Mouse (Mus musculus): ENCODE data around the gene Lysmd2. TPM values are rescaled to one million over a fixed set of nuclear protein-coding genes. Genes with fewer than 3 reads are reported as not detected.

Gene Lysmd2
- polyA plus RNA-seq, 1 experiment from 2014 or later: 18.7 TPM

DNA sequence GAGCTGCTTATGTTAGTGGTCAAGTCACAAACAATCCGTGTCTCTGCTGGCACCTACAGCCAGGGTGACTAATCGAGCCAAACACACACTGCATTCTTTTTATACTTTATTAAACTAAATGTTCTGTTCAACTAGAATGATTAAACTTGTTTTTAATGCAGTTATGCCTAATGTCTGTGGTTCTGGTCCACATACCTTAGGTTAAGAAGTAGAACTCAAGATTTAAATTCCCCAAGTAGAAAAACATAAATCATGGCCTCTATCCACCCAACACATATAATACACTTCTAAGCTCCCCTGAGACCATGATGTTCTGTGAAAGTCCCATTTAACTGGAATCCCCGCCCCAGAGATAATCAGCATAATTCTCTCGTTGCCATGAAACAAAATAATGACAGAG lies 54.1 kb downstream of the Lysmd2 start:
- H3K4me1 ChIP-seq (ENCODE audit: control insufficient read depth, insufficient read depth, low read length): peaks cover 2% of the 10 kb centered on the region; the same call in 1 of the 2 replicates
- no peak for ATAC-seq (replicated peaks; ENCODE audit: extremely low read depth, insufficient read depth, low FRiP score)
- no peak overlapping the region for H3K27ac ChIP-seq (ENCODE audit: low read length)
- H3K4me2 ChIP-seq (ENCODE audit: low read depth, low read length): no peak overlapping the region
- H3K9ac ChIP-seq (ENCODE audit: low read length): no peak overlapping the region
- WGBS: 67% methylated on average over 4 of the region's 4 CpGs
- no peaks in the 10 kb centered on the region for H3K36me3 ChIP-seq (ENCODE audit: control insufficient read depth, insufficient read depth)
- H3K27me3 ChIP-seq (ENCODE audit: control insufficient read depth, insufficient read depth, low read length): peaks cover 6% of the 10 kb centered on the region
- H3K9me3 ChIP-seq (replicated peaks; ENCODE audit: control insufficient read depth, low read length): no peaks in the 10 kb centered on the region
- no peak overlapping the region for H3K4me3 ChIP-seq (ENCODE audit: low read length)

DNA sequence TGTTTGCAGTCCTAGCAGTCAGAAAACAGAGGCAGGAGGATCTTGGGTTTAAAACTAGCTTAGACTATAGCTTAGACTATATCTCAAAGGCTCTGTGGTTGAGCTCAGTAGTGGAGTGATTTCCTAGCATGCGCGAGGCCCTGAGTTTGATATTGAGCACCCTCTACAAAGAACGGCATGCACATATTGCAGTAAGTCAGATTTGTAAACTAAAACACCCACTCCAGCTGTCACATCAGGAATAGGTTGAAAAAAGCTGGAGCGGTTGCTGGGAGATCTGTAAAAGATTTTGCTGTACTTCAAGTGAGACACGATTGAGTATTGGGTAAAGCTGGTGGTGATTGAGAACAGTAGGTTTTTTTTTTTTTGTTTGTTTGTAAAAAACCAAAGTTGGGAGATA lies 55.1 kb downstream of the Lysmd2 start:
- H3K4me3 ChIP-seq (ENCODE audit: low read length): no peak overlapping the region
- H3K4me1 ChIP-seq (ENCODE audit: control insufficient read depth, insufficient read depth, low read length): peaks cover 2% of the 10 kb centered on the region; the same call in 1 of the 2 replicates
- no peak overlapping the region for H3K4me2 ChIP-seq (ENCODE audit: low read depth, low read length)
- 84% methylated on average over 5 of the region's 5 CpGs for WGBS
- H3K9me3 ChIP-seq (replicated peaks; ENCODE audit: control insufficient read depth, low read length): no peaks in the 10 kb centered on the region
- H3K9ac ChIP-seq (ENCODE audit: low read length): no peak overlapping the region
- no peaks in the 10 kb centered on the region for H3K36me3 ChIP-seq (ENCODE audit: control insufficient read depth, insufficient read depth)
- H3K27me3 ChIP-seq (ENCODE audit: control insufficient read depth, insufficient read depth, low read length): peaks cover 6% of the 10 kb centered on the region
- no peak overlapping the region for H3K27ac ChIP-seq (ENCODE audit: low read length)
- no peak for ATAC-seq (replicated peaks; ENCODE audit: extremely low read depth, insufficient read depth, low FRiP score)

DNA sequence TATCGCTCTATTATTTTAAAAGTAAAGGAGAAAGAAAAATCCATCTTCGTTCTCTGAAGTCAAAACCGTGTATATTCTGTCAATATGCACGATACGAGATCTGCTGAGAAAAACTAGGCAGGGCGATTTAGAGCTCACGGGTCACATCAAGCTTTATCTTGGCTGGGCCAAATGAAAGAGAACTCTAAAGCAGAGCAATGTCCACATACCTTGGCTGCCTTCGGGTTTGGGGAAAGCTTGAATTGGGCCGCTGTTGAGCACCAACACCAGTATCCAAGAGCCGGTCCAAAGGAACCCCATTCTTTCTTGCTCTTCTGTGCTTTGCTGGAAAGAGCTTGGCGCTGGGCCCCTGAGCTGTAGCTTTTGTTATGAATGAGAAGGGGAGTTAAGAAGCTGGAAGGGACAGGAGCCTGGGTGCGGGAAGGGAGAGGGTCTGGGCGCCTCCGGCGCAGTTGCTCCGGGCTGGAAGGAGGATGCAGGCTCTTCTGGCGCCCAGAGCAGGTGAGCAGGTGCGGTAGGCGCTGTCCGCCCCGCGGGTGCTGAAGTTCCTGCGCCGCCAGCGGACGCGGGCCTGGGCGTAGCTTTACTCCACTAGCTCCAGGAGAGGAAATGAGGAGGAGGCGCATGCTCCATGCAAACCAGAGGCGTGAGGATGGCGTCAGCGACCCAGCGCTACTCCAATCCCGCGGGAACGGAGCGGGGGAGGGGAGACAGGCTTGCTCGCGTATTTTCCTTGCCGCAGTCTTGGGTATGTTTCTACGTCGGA lies 58.1 kb downstream of the Lysmd2 start, which contains the start of gene Scg3:
Gene Scg3, minus strand, starts transcription at position 631 of the 766 bp plus-strand sequence.
- Histone ChIP-seq H3K9ac (ENCODE audit: low read length) (no peak within 1 kb of the TSS), H3K4me3 (ENCODE audit: low read length) (peak within 1 kb of the TSS; percentile 29; the same call in 1 of the 2 replicates)
- ATAC-seq (replicated peaks; ENCODE audit: extremely low read depth, insufficient read depth, low FRiP score): peak; percentile 67

DNA sequence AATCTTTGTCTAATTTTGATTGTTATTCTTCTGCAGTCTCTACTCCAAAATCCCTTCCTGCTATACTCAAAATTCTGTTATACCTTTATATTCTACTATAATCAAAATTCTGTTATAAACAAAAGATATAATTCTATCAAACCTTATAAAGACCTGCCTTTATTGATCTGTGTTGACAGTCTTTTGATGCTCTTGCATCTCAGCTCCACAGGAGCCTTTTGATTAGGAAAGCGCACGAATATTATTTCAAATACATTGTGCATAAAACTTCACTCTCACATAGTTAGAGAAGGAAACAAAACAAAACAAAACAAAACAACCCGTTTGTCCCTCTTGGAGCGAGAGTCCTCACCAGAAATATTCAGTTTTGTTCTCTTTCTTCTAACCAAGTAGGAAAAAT lies 58.8 kb downstream of the Lysmd2 start:
- no peak overlapping the region for H3K27ac ChIP-seq (ENCODE audit: low read length)
- H3K9me3 ChIP-seq (replicated peaks; ENCODE audit: control insufficient read depth, low read length): peaks cover 2% of the 10 kb centered on the region
- H3K9ac ChIP-seq (ENCODE audit: low read length): no peak overlapping the region
- H3K4me2 ChIP-seq (ENCODE audit: low read depth, low read length): peak overlapping the region; percentile 49; the same call in 1 of the 2 replicates
- ATAC-seq (replicated peaks; ENCODE audit: extremely low read depth, insufficient read depth, low FRiP score): no peak
- no peaks in the 10 kb centered on the region for H3K36me3 ChIP-seq (ENCODE audit: control insufficient read depth, insufficient read depth)
- no peaks in the 10 kb centered on the region; the same call in 1 of the 2 replicates for H3K4me1 ChIP-seq (ENCODE audit: control insufficient read depth, insufficient read depth, low read length)
- peaks cover 6% of the 10 kb centered on the region for H3K27me3 ChIP-seq (ENCODE audit: control insufficient read depth, insufficient read depth, low read length)
- H3K4me3 ChIP-seq (ENCODE audit: low read length): no peak overlapping the region; the same call in 1 of the 2 replicates
- 66% methylated on average over 4 of the region's 4 CpGs for WGBS

More for the DNA sequence above, 58.1 kb downstream of the Lysmd2 start, which contains the start of gene Scg3:
- Histone ChIP-seq H3K4me1 (ENCODE audit: control insufficient read depth, insufficient read depth, low read length) (no peaks in the 10 kb centered on the region; the same call in 1 of the 2 replicates), H3K9me3 (replicated peaks; ENCODE audit: control insufficient read depth, low read length) (no peaks in the 10 kb centered on the region), H3K4me2 (ENCODE audit: low read depth, low read length) (peak within 1 kb of the TSS; percentile 49; the same call in 1 of the 2 replicates), H3K27ac (ENCODE audit: low read length) (no peak within 1 kb of the TSS), H3K27me3 (ENCODE audit: control insufficient read depth, insufficient read depth, low read length) (peaks cover 6% of the 10 kb centered on the region), H3K36me3 (ENCODE audit: control insufficient read depth, insufficient read depth) (no peaks in the 10 kb centered on the region)
- 9% methylated on average over 42 of the region's 42 CpGs for WGBS

DNA sequence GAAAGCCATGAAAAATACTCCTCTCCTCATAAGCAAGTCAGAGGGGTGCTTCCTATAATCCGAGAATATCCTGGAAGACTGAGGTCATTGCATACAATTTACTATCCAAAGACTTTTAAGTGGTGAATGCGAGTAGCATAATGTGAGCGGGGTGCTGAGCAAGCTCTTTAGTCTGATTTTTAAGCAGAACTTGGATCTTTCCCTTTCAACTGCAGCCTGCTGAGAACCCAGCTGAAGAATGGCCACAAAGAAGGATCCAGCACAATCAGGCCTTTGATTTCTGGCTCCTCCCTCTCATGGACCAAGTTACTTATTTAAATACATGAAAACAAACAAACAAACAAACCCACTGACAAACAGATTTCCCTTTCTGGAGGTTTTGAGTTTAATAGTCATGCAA lies 59.2 kb downstream of the Lysmd2 start:
- Histone ChIP-seq H3K4me1 (ENCODE audit: control insufficient read depth, insufficient read depth, low read length) (no peaks in the 10 kb centered on the region; the same call in 1 of the 2 replicates), H3K9me3 (replicated peaks; ENCODE audit: control insufficient read depth, low read length) (peaks cover 6% of the 10 kb centered on the region), H3K9ac (ENCODE audit: low read length) (no peak overlapping the region), H3K4me2 (ENCODE audit: low read depth, low read length) (no peak overlapping the region), H3K4me3 (ENCODE audit: low read length) (no peak overlapping the region), H3K27ac (ENCODE audit: low read length) (no peak overlapping the region), H3K36me3 (ENCODE audit: control insufficient read depth, insufficient read depth) (no peaks in the 10 kb centered on the region), H3K27me3 (ENCODE audit: control insufficient read depth, insufficient read depth, low read length) (peaks cover 6% of the 10 kb centered on the region)
- WGBS: 70% methylated on average over 3 of the region's 3 CpGs
- ATAC-seq (replicated peaks; ENCODE audit: extremely low read depth, insufficient read depth, low FRiP score): no peak

Other genes with a start within 250 kb of the Lysmd2 start
- 35.8 and 41.6 TPM in 2 replicates for gene Mapk6, start 215.7 kb upstream of the Lysmd2 start, polyA plus RNA-seq (2015; fragmentation: Nextera tagmentation; extraction: Ambion mirVana)
- 28.1 and 32.0 TPM in 2 replicates for gene Leo1, start 184.2 kb upstream of the Lysmd2 start, polyA plus RNA-seq (2015; fragmentation: Nextera tagmentation; extraction: Ambion mirVana)
- 90.3 and 91.7 TPM in 2 replicates for gene Tmod3, start 66.1 kb upstream of the Lysmd2 start, polyA plus RNA-seq (2015; fragmentation: Nextera tagmentation; extraction: Ambion mirVana)
- 5.8 TPM in 2 replicates for gene Tmod2, start 14.4 kb upstream of the Lysmd2 start, polyA plus RNA-seq (2015; fragmentation: Nextera tagmentation; extraction: Ambion mirVana)
- gene Scg3, start 58.3 kb downstream of the Lysmd2 start, polyA plus RNA-seq (2015; fragmentation: Nextera tagmentation; extraction: Ambion mirVana): 0.07 and 0.41 TPM in 2 replicates
- 5.3 and 7.1 TPM in 2 replicates for gene Bmp5, start 149.6 kb downstream of the Lysmd2 start, polyA plus RNA-seq (2015; fragmentation: Nextera tagmentation; extraction: Ambion mirVana)